Mouse (Mus musculus): ENCODE measurements around the gene 1700029H14Rik.

GRCm38 (mm10) chr8:13548831-13549230 is 13.4 kb downstream of the 1700029H14Rik start:
- TF ChIP-seq POLR2A (IDR thresholded peaks at IDR 0.05; ENCODE audit: borderline replicate concordance, low read depth, low read length) (no peak), CTCF (IDR thresholded peaks at IDR 0.05; ENCODE audit: low read depth, low read length) (no peak)
